Mouse (Mus musculus) embryonic facial prominence, embryonic 13.5 days (tissue): ENCODE results near the gene Tnrc6c. TPM values are rescaled to one million over a fixed set of nuclear protein-coding genes. Genes with fewer than 3 reads are reported as not detected.
A peak's percentile ranks its signal among the peaks of the same experiment; 100 is the strongest.

ENCODE experiments used
- ATAC-seq: fragments of 200-750 bp; cut with Nextera tagmentation; 2 replicates; pipeline ENCODE4 v1.8.0; 2017; ENCODE audit warnings: low read depth; ENCODE audit not compliant: insufficient number of reproducible peaks, insufficient read depth, low FRiP score, low TSS enrichment
- H3K27ac ChIP-seq: fragments of 300-500 bp; sonication (generic); 2 replicates; pipeline ENCODE4 v1.5.1; 2015; ENCODE audit warnings: moderate library complexity, mild to moderate bottlenecking, inconsistent platforms
- H3K27me3 ChIP-seq: fragments of 300-500 bp; sonication (generic); 2 replicates; pipeline ENCODE4 v1.6.1; 2015; ENCODE audit warnings: mild to moderate bottlenecking, inconsistent platforms
- H3K36me3 ChIP-seq: fragments of 300-500 bp; sonication (generic); 2 replicates; pipeline ENCODE4 v1.6.1; 2015; ENCODE audit warnings: mild to moderate bottlenecking, inconsistent platforms
- H3K4me1 ChIP-seq: fragments of 300-500 bp; sonication (generic); 2 replicates; pipeline ENCODE4 v1.6.1; 2015; ENCODE audit warnings: inconsistent platforms
- H3K4me2 ChIP-seq: fragments of 300-500 bp; sonication (generic); 2 replicates; pipeline ENCODE4 v1.6.1; 2015; ENCODE audit warnings: moderate library complexity, mild to moderate bottlenecking, inconsistent platforms
- H3K4me3 ChIP-seq: fragments of 300-500 bp; sonication (generic); 2 replicates; pipeline ENCODE4 v1.5.1; 2015; ENCODE audit warnings: mild to moderate bottlenecking, inconsistent platforms
- H3K9ac ChIP-seq: fragments of 300-500 bp; sonication (generic); 2 replicates; pipeline ENCODE4 v1.6.1; 2015; ENCODE audit warnings: mild to moderate bottlenecking, inconsistent platforms
- H3K9me3 ChIP-seq: fragments of 300-500 bp; sonication (generic); 2 replicates; pipeline ENCODE4 v1.6.1; 2016; ENCODE audit warnings: inconsistent platforms
- WGBS: fragments of 180-500 bp; shearing (Covaris S2); methylation state at CpG from one replicate; pipeline ENCODE4 v1.1.7; 2015; ENCODE audit warnings: mixed read lengths; 5-methylcytosine and 5-hydroxymethylcytosine counted together
- polyA plus RNA-seq: library from polyadenylated mRNA; unstranded; fragments of >200 nt; fragmentation: Nextera tagmentation; extraction: Ambion mirVana; gene quantifications from 2 replicates; pipeline ENCODE4 v1.2.1, GENCODE M21; 2015

Gene Tnrc6c
- polyA plus RNA-seq, 1 experiment from 2014 or later, result 18.4 TPM

- Histone ChIP-seq H3K9ac (peak overlapping the region; percentile 97), H3K27ac (peak overlapping the region; percentile 98), H3K4me1 (peaks cover 47% of the 10 kb centered on the region), H3K4me2 (peak overlapping the region; percentile 87), H3K9me3 (no peaks in the 10 kb centered on the region), H3K27me3 (no peaks in the 10 kb centered on the region), H3K36me3 (no peaks in the 10 kb centered on the region), H3K4me3 (peak overlapping the region; percentile 95)
- no peak for ATAC-seq
- WGBS, result 7% methylated on average over 10 of the region's 10 CpGs
Measured at GRCm38 (mm10) chr11:117656077-117656401, 1.9 kb downstream of the Tnrc6c start.

DNA sequence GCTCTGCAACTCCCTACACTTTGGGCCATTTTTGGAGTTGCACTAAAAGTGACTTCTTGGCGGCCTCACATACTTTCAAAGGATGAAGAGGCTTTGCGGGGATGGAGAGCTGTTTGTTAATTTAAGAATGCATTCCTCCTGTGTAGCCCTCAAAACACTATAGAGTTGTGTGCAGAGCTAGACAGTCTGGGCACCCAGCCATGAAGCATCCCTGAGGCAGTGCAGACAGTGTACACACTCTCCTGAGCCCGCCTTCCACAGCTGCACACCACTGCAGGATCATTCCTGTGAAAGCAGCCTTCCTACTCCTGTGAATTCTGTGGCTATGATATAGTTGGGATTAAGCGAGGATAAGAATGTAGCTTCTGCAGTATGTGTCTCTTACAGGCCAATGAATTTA is 4.9 kb downstream of the Tnrc6c start:
- no peaks in the 10 kb centered on the region for H3K27me3 ChIP-seq
- H3K27ac ChIP-seq, result peak overlapping the region; percentile 52
- peak overlapping the region; percentile 16 for H3K4me2 ChIP-seq
- no peak overlapping the region for H3K9ac ChIP-seq
- no peak for ATAC-seq
- H3K4me1 ChIP-seq, result peaks cover 38% of the 10 kb centered on the region
- no peaks in the 10 kb centered on the region for H3K36me3 ChIP-seq
- no peak overlapping the region for H3K4me3 ChIP-seq
- no peaks in the 10 kb centered on the region for H3K9me3 ChIP-seq
- WGBS, result 31% methylated on average over 4 of the region's 4 CpGs

DNA sequence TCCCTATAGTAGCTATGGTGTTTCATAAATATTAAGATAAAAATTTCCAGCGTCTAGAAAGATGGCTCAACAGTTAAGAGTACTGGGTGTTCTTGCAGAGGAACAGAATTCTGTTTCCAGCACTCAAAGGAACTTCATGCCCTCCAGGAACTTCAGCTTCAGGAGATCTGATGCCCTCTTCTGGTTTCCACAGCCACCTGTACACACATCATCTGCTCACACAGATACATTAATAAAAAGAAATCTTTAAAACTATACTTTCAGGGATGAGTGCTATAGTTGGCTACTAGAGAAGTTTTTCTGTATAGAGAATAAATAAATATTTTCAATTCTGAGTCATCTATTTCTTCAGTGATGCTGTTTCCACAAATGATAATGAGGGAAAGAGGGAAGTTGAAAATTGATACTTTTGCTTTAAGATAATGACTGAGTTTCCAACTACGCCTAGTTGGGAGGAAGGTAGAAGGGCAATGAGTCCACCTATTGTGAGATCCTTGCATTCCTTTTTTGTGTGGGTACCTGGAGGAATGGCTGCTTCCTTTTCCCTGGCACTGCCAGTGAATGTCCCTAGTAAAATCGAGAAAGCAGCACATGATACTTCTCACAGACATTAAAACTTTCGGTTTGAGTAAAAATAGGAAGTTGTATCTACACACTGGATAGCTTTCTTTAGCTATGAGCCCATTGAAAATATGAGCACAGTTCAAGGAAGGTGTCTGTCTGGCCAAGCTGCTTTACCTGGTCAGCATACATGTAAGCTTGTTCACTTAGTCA is 9.1 kb downstream of the Tnrc6c start:
- Histone ChIP-seq H3K4me3 (no peak overlapping the region), H3K27me3 (no peaks in the 10 kb centered on the region), H3K27ac (no peak overlapping the region), H3K9ac (no peak overlapping the region), H3K36me3 (no peaks in the 10 kb centered on the region), H3K9me3 (no peaks in the 10 kb centered on the region), H3K4me2 (no peak overlapping the region), H3K4me1 (peaks cover 40% of the 10 kb centered on the region)
- ATAC-seq, result no peak
- WGBS, result 77% methylated on average over 4 of the region's 4 CpGs

DNA sequence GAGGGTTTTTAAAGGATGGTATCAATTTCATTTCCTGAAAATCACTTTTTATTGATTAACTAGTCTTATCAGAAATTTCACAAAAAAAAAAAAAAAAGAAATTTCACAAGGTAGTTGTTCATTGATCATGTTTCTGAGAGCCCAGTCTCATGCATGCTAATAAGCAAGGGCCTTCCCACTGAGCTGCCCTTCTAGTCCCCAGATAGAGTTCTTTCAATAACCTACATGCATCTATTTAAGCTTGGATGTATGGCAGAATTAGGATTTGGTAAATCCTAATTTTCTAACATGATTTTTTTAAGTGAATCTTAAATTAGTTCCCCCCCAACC is 9.7 kb downstream of the Tnrc6c start:
- no peak overlapping the region for H3K9ac ChIP-seq
- H3K27me3 ChIP-seq, result no peaks in the 10 kb centered on the region
- no peak overlapping the region for H3K4me2 ChIP-seq
- no peaks in the 10 kb centered on the region for H3K36me3 ChIP-seq
- no peak overlapping the region for H3K27ac ChIP-seq
- H3K9me3 ChIP-seq, result no peaks in the 10 kb centered on the region
- H3K4me1 ChIP-seq, result peaks cover 36% of the 10 kb centered on the region
- H3K4me3 ChIP-seq, result no peak overlapping the region
- ATAC-seq, result no peak

GRCm38 (mm10) chr11:117665189-117665588 is 11.1 kb downstream of the Tnrc6c start:
- Histone ChIP-seq H3K9me3 (no peaks in the 10 kb centered on the region), H3K4me2 (no peak overlapping the region), H3K4me3 (no peak overlapping the region), H3K9ac (no peak overlapping the region), H3K36me3 (0 out of 2 replicates have a peak, but pooled peaks cover 2% of the 10 kb centered on the region), H3K27ac (no peak overlapping the region), H3K4me1 (peaks cover 23% of the 10 kb centered on the region), H3K27me3 (no peaks in the 10 kb centered on the region)
- WGBS, result 74% methylated on average over 3 of the region's 3 CpGs
- ATAC-seq, result no peak

DNA sequence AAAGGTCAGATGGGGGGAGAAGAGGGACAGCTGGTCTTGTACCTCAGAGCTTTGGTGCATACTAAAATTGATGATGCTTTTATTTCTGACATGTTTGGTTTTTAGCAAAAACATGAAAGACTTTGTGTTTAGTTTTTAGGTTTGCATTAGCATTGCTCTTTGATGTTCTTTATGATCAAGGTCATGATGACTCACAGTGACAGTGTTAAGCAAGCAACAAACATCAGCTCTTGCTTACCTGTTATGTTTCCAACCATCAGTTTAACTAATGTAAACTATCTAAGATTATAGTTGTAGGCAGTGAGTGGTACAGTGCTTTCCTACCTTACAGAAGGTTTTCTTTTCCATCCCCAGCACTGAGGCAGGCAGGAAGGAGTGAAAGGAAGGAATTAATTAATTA is 12.5 kb downstream of the Tnrc6c start:
- H3K9ac ChIP-seq, result no peak overlapping the region
- H3K9me3 ChIP-seq, result no peaks in the 10 kb centered on the region
- peaks cover 22% of the 10 kb centered on the region for H3K4me1 ChIP-seq
- 0 out of 2 replicates have a peak, but pooled peaks cover 3% of the 10 kb centered on the region for H3K36me3 ChIP-seq
- ATAC-seq, result no peak
- no peak overlapping the region for H3K27ac ChIP-seq
- no peaks in the 10 kb centered on the region for H3K27me3 ChIP-seq
- no peak overlapping the region for H3K4me2 ChIP-seq
- H3K4me3 ChIP-seq, result no peak overlapping the region

- Histone ChIP-seq H3K4me3 (no peak overlapping the region), H3K36me3 (0 out of 2 replicates have a peak, but pooled peaks cover 3% of the 10 kb centered on the region), H3K27me3 (no peaks in the 10 kb centered on the region), H3K27ac (no peak overlapping the region), H3K4me2 (no peak overlapping the region), H3K9ac (no peak overlapping the region), H3K4me1 (peaks cover 22% of the 10 kb centered on the region), H3K9me3 (no peaks in the 10 kb centered on the region)
- ATAC-seq, result no peak
- WGBS, result 83% methylated on average over 5 of the region's 5 CpGs
Measured at GRCm38 (mm10) chr11:117667152-117667551, 13.1 kb downstream of the Tnrc6c start.

- WGBS, result 37% methylated on average over 5 of the region's 5 CpGs
- Histone ChIP-seq H3K27me3 (no peaks in the 10 kb centered on the region), H3K4me1 (peaks cover 22% of the 10 kb centered on the region), H3K36me3 (0 out of 2 replicates have a peak, but pooled peaks cover 3% of the 10 kb centered on the region), H3K9ac (no peak overlapping the region), H3K27ac (no peak overlapping the region), H3K9me3 (no peaks in the 10 kb centered on the region), H3K4me2 (no peak overlapping the region), H3K4me3 (no peak overlapping the region)
- ATAC-seq, result no peak
Measured at GRCm38 (mm10) chr11:117667825-117668224, 13.7 kb downstream of the Tnrc6c start.

DNA sequence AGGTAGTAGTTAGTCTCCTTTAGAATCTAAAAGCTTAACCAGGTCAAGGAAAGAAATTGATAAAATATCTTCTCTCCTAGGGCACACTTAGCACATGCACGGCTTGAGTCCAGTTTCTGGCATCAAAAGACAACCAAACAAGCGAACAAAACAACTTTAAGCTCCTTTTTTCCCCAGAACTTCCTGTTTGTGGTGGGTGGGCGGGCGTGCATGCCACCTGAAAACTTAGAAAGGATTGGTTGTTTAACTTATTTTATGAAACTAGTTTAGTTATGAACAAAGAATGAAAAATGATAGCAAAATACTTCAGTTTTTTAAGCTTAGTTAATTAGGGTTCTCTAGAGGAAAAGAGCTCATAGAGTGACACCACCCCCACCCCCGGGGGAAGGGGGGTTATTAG is 17.5 kb downstream of the Tnrc6c start:
- Histone ChIP-seq H3K27me3 (no peaks in the 10 kb centered on the region), H3K4me3 (no peak overlapping the region), H3K4me2 (no peak overlapping the region), H3K36me3 (peaks cover 10% of the 10 kb centered on the region), H3K9ac (no peak overlapping the region), H3K27ac (no peak overlapping the region), H3K4me1 (peaks cover 21% of the 10 kb centered on the region), H3K9me3 (no peaks in the 10 kb centered on the region)
- 85% methylated on average over 5 of the region's 5 CpGs for WGBS
- no peak for ATAC-seq

DNA sequence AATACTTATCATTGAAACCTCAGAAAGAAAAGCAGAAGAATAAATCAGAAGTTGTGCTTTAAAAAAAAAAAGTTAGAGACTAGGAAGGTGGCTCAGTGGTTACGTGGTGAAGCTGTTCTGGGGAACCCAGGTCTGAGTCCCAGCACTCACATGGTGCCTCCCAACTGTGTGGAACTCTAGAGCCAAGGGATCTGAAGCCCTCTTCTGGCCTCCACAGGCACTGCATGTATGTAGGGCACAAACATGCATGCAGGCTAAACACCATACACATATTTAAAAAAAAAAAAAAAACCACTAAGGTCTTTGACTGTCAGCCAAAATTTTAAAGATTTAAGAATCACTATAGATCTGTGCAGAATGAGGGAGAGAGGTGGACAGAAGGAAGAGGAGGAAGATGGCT is 20.4 kb downstream of the Tnrc6c start:
- no peak for ATAC-seq
- H3K4me1 ChIP-seq, result peaks cover 18% of the 10 kb centered on the region
- no peaks in the 10 kb centered on the region for H3K27me3 ChIP-seq
- H3K4me3 ChIP-seq, result no peak overlapping the region
- peaks cover 10% of the 10 kb centered on the region for H3K36me3 ChIP-seq
- no peaks in the 10 kb centered on the region for H3K9me3 ChIP-seq
- WGBS, result 100% methylated on average over 1 of the region's 1 CpGs
- H3K27ac ChIP-seq, result no peak overlapping the region
- no peak overlapping the region for H3K9ac ChIP-seq
- no peak overlapping the region for H3K4me2 ChIP-seq

DNA sequence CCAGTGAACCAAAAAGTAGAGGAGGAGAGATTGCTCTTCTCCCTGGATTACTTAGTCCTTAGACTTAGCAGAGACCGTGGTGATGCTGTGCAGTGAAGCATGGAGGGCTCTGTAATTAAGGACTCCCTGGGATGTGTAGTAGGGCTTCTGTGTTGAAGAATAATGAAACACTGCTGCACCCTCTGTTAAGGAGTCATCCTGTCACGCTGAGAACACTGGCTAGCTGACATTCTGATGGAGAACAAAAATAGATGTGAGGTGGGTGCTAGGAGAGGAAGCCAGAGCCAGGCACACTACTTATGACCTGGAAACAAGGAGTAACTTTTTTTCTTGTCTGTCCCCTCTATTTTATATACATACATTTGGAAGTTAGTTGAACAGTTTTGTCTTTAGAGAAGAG is 22.6 kb downstream of the Tnrc6c start:
- H3K27ac ChIP-seq, result no peak overlapping the region
- 21% methylated on average over 2 of the region's 2 CpGs for WGBS
- peaks cover 21% of the 10 kb centered on the region for H3K4me1 ChIP-seq
- no peak overlapping the region for H3K4me3 ChIP-seq
- no peaks in the 10 kb centered on the region for H3K27me3 ChIP-seq
- no peaks in the 10 kb centered on the region for H3K9me3 ChIP-seq
- H3K4me2 ChIP-seq, result no peak overlapping the region
- ATAC-seq, result no peak
- peaks cover 7% of the 10 kb centered on the region for H3K36me3 ChIP-seq
- no peak overlapping the region for H3K9ac ChIP-seq

- no peak for ATAC-seq
- Histone ChIP-seq H3K4me1 (peaks cover 21% of the 10 kb centered on the region), H3K4me3 (no peak overlapping the region), H3K27me3 (no peaks in the 10 kb centered on the region), H3K27ac (no peak overlapping the region), H3K36me3 (peaks cover 7% of the 10 kb centered on the region), H3K4me2 (no peak overlapping the region), H3K9ac (no peak overlapping the region), H3K9me3 (no peaks in the 10 kb centered on the region)
- 70% methylated on average over 3 of the region's 3 CpGs for WGBS
Measured at GRCm38 (mm10) chr11:117677111-117677510, 23.0 kb downstream of the Tnrc6c start.
